Mouse (Mus musculus): ENCODE data around the gene Foxs1.

The Foxs1 gene

GRCm38 (mm10) chr2:152928219-152928987 is 4.6 kb downstream of the Foxs1 start:
- no peak for DNase-seq

GRCm38 (mm10) chr2:152927371-152927770 is 5.6 kb downstream of the Foxs1 start:
- no peak for DNase-seq

GRCm38 (mm10) chr2:152926896-152927295 is 6.1 kb downstream of the Foxs1 start:
- DNase-seq: no peak

- DNase-seq: no peak
Observed at GRCm38 (mm10) chr2:152925189-152925872, 7.7 kb downstream of the Foxs1 start.

- no peak for DNase-seq
Observed at GRCm38 (mm10) chr2:152924543-152924942, 8.5 kb downstream of the Foxs1 start.

GRCm38 (mm10) chr2:152924128-152924527 is 8.9 kb downstream of the Foxs1 start:
- no peak for DNase-seq

GRCm38 (mm10) chr2:152923621-152924020 is 9.4 kb downstream of the Foxs1 start:
- DNase-seq: no peak

- no peak for DNase-seq
Observed at GRCm38 (mm10) chr2:152922376-152922775, 10.6 kb downstream of the Foxs1 start.

- DNase-seq: no peak
Observed at GRCm38 (mm10) chr2:152917671-152918070, 15.3 kb downstream of the Foxs1 start.

- no peak for DNase-seq
Observed at GRCm38 (mm10) chr2:152916111-152916510, 16.9 kb downstream of the Foxs1 start.

- DNase-seq: no peak
Observed at GRCm38 (mm10) chr2:152915453-152915852, 17.6 kb downstream of the Foxs1 start.

GRCm38 (mm10) chr2:152914310-152915120 is 18.5 kb downstream of the Foxs1 start:
- peak; percentile 80 for DNase-seq

- no peak for DNase-seq
Observed at GRCm38 (mm10) chr2:152913471-152913870, 19.5 kb downstream of the Foxs1 start.

GRCm38 (mm10) chr2:152911432-152911831 is 21.6 kb downstream of the Foxs1 start:
- DNase-seq: no peak

GRCm38 (mm10) chr2:152911031-152911430 is 22.0 kb downstream of the Foxs1 start, which contains the start of gene Mylk2:
Mylk2 (plus strand) TSS chr2:152911352.
- DNase-seq: no peak

- no peak for DNase-seq
Observed at GRCm38 (mm10) chr2:152909848-152910247, 23.2 kb downstream of the Foxs1 start.

- DNase-seq: peak; percentile 24
Observed at GRCm38 (mm10) chr2:152907114-152907943, 25.7 kb downstream of the Foxs1 start.

- peak; percentile 23 for DNase-seq
Observed at GRCm38 (mm10) chr2:152906274-152907037, 26.6 kb downstream of the Foxs1 start.

- no peak for DNase-seq
Observed at GRCm38 (mm10) chr2:152905036-152905829, 27.8 kb downstream of the Foxs1 start.

- DNase-seq: peak; percentile 21
Observed at GRCm38 (mm10) chr2:152904127-152904643, 28.8 kb downstream of the Foxs1 start.

GRCm38 (mm10) chr2:152903586-152903985 is 29.4 kb downstream of the Foxs1 start:
- no peak for DNase-seq

Data from thymus, postnatal 14 days (tissue).